Mouse (Mus musculus): ENCODE data around the gene Chst11. TPM values are rescaled to one million over a fixed set of nuclear protein-coding genes. Genes with fewer than 3 reads are reported as not detected.
"Not testable (repeated sequence)": the region's sequence is repeated elsewhere in the genome, so short reads cannot be mapped to it uniquely, and the experiment has no call there.

Gene Chst11
- total RNA-seq, 2 experiments from 2014 or later: 2.8 to 3.4 TPM

DNA sequence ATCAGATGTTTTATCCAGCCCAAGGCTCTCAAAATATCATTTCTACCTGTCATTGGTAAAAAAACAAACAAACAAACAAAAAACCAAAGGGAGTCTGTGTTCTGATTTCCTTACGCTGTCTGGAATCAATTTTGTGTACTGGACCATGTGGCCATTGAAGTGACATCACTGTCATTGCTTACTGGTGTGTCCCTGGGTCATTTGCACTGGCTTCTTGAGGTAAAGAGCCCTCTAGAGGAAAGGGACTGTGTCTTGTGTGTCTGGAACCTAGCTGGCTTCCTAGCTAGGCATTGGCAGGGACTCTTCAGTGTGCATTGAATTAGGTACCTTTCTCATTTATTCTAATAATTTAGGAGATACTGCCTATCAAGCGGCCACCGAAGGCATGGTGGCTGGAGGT, 114.4 kb downstream of the Chst11 start:
- intact Hi-C loops (cut with DNase I): loop anchor here (1.0 to 5.0 kb wide), 3 partner anchors 47 to 187 kb away; partner anchors contain the start of gene Chst11

DNA sequence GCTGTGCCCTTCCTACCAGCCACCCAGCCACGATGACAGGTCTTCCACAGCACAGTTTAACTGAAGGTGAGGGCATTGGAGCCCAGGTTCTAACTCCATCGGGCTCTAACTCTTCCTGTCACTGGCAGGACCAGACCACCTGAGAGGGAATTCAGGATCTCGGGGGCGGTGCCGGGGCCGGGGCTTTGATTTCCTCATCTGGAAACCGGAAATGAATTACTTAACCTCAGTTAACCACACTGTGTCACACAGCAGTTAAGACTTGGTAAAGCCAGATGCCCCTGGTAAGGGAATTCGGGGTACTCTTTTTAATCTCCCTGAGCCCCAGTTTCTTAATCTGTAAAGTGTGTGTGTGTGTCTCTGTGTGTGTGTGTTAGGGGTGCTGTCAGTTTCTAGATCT, 115.6 kb downstream of the Chst11 start:
- intact Hi-C loops (cut with DNase I): no loop called here
- no peak for DNase-seq (ENCODE audit: low spot score)

More for the DNA sequence above, 114.4 kb downstream of the Chst11 start:
- no peak for DNase-seq (ENCODE audit: low spot score)

DNA sequence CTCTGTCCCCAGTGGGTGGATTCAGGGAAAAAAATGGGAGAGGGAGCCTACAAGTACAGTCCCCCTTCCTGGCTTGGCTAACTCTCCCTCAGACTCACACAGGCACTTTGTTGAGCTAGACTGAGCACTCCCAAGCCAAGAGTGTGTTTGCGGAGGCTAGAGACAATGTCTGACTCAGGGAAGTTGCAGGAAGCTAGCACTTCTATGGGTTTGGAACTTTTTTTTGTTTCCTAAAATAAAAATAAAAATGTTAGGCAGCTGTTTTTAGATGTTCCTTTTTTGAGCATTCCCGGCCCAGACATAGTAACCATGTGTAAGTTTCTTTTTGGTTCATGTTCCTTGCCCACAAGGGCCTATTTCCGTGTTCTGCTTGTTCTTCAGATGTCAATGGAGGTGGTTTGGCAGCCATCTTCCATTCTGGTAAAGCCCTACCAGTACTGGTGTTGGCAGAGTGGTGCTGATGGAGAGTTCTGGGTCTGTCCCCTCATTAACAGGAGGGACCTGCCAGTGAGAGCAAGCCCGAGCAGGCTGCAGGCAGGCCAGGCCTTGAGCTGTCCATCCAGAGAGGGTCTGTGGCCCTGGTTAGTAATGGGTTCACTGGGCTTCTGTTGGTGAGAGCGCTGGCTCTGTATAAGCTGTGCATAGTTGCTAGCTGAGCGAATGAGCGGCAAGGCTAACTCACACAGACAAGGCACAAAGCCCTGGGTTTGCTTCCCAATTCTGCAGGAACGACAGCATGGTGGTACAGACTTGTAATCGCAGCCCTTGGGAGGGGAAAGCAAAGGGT, 116.3 kb downstream of the Chst11 start:
- DNase-seq (ENCODE audit: low spot score): no peak
- intact Hi-C loops (cut with DNase I): no loop called here

DNA sequence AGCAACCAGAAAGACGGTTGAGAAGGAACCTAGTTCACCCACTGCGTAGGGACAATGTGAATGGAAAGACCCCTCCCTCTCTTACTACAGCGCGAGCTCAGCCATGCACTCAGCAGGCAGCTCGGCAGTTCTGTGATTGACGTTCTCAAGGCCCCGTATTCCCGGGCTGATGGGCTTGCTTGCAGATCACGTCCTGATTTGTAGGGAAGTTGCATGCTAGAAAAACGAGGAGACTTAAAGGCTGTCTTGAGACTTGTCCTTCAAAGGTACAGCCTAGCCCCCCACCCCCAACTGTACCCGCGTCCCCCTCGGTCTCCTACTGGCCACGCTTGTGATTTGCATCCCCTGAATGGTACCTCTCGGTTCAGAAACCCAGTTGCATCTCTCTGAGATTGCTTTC, 117.4 kb downstream of the Chst11 start:
- no peak for DNase-seq (ENCODE audit: low spot score)
- intact Hi-C loops (cut with DNase I): no loop called here

DNA sequence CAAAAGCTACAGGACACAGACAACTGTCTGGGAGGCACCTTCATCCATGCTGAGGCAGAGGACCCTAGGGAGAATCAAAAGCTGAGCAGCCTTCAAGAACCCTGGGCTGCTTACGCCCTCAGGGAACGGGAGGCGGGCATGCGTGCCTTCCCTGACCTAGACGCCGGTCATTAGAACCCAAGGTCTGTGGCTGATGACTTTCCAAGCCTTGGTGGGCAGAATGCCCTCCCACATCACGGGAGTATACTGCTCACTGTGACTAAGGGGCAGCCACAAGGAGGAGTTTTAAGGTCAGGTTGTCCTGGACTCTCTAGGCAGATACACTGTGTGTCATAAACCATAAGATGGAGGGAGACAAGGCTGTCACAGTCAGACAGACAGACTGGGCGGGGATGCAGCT, 118.9 kb downstream of the Chst11 start:
- DNase-seq (ENCODE audit: low spot score): no peak
- intact Hi-C loops (cut with DNase I): no loop called here

DNA sequence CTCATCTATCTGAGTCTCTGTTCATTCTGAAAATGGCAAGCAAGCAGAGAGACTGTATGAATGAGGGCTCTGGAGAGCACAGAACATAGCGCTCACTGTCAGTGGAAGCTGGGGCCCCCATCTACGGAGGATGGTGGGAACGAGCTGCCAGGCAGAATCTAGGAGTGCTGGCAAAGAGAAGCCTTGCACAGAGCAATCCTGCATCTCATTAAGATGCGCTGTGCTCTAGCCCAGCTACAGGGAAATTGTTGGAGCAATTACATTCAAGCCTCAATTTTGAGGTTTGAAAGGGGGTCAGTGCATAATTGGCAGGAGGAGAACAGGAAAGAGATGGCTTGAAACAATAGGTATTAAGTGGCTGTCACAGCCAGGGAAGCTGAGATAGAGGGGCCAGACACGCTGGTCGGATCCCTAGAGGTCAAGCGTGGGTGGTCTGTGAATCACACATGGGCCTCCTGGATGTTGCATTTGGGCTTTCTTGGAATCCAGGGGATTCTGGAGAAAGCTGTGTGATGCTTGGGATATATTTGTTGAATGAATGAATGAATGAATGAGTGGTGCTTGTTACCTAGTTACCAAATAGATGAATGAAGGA, 121.0 kb downstream of the Chst11 start:
- no peak for DNase-seq (ENCODE audit: low spot score)
- intact Hi-C loops (cut with DNase I): no loop called here

DNA sequence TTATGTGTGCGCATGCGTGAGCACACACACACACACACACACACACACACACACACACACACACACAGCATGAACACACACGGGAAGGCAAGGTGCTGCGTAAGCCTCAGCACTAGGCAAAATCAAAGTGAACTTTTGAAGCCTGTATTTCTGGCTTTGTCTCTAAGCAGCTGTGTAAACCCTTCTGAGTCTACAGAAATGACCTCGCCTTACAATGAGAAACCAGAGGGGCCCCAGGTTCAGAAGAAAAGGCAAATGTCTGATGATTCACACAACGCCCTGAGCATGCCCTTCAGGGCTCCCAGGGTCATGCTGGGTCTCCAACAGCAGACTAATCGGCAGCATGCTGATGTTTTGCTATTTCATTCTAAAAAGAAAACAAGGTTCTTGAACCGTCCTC, 122.1 kb downstream of the Chst11 start:
- intact Hi-C loops (cut with DNase I): no loop called here
- no peak for DNase-seq (ENCODE audit: low spot score)

DNA sequence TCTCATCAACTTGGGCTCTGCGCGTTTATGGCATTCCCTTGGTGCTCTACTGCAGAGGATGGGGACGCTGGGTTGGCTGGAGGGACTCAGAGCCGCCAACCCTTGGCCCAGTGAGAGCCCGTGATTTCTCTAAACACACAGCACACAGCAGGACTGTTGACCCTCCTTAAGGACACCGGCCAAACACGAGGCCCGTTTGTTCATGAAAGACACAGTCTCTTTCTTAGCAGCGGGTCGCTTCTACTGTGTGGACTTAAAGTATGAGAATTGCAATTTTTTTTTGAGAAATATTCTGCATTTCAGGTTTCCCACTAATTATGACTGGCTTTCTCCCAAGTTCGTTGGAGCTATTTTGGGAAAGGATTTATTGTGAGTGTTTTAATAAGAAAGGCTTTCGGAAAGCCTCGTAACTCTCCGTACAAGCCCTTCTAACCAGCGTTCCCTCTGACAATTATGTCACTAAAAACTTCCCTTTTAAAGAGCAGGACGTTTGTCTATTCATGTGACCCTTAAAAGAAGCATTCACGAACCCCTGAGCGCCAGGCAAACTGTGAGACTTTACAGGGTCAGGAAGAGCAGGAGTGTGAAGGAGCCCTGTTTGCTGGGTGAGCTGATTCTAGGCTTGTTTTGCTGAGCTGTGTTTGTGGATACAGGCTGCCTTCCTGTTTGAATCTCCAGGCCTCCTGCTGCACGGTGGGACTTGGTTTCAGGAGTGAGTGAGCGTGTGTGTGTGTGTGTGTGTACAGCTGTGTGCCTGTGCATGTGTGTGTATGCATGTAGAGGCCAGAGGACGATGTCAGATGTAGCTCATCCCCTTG, 122.8 kb downstream of the Chst11 start:
- intact Hi-C loops (cut with DNase I): no loop called here
- no peak for DNase-seq (ENCODE audit: low spot score)

DNA sequence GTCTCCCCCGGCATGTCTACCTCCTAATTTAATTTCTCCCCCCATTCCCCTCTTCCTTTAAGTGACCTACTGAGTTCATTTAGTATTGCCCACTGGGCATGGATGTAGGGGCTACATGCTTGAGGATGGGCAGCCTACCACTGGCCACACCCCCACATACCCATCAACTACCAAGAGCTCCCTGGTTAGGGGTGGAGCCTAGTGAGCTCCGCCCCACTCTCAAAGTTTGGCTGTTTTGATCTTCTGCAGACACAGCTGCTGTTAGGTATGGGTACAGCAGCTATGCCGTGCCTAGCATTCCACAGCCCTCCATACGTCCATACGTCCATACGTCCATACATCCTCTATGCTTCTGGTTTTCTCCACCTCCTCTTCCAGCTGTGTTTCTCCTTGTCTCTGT, 123.6 kb downstream of the Chst11 start:
- no peak for DNase-seq (ENCODE audit: low spot score)
- intact Hi-C loops (cut with DNase I): no loop called here

DNA sequence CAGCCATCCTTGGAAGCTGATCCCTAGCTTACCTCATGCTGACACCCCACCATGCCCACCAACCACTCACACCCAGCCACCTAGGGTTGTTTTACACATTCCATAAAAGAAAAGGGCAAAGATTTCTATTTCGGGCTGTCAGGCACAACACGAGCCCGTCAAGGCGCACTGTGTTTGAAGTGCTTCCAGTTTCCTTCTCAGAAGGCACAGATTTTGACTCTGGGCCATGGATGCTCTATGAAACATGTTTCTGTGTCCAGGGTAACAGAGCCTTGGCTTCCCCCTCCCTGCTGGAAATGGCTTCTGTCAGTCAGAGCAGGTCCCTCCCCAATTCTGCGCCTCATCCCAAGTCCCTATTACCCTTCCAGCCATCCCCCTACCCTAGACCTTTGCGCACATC, 125.7 kb downstream of the Chst11 start:
- no peak for DNase-seq (ENCODE audit: low spot score)
- intact Hi-C loops (cut with DNase I): no loop called here

DNA sequence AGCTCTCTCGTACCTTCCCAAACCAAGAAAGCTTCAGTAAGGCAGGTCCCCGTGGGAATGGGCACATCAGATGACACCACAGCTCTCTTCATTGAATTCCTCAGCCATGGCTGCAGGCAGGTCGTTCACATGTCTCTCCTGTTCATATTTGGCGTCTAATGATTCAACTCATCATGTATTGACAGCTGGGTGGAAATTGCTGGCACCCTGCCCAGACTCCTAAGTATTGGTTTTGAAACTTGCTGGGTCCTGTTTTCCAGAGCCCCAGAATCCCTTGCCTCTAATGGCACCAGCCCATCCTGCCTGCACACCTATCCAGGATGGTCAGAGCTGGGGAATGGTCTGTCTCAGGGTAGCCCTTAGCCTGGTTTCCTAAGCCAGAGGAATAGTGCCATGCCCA, 127.0 kb downstream of the Chst11 start:
- intact Hi-C loops (cut with DNase I): no loop called here
- DNase-seq (ENCODE audit: low spot score): no peak

DNA sequence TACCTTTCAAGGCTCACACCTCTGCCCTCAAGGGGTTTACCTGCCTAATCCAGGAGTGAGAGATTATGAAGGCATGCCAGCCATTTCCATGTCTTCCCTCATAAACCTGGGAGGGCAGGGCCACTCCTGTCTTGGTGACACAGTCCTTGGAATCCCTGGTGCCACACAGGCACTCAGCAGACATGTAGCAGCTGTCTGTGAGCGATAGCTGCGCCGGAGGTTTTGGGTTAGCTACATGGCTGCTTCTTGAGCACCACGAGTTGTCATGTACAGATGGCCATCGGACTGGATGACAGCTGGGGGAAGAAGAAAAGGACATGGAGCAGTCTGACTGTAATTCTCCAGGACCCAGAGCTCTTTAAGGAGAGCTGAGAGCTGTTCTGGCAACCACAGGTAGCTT, 129.3 kb downstream of the Chst11 start:
- no peak for DNase-seq (ENCODE audit: low spot score)
- intact Hi-C loops (cut with DNase I): no loop called here

DNA sequence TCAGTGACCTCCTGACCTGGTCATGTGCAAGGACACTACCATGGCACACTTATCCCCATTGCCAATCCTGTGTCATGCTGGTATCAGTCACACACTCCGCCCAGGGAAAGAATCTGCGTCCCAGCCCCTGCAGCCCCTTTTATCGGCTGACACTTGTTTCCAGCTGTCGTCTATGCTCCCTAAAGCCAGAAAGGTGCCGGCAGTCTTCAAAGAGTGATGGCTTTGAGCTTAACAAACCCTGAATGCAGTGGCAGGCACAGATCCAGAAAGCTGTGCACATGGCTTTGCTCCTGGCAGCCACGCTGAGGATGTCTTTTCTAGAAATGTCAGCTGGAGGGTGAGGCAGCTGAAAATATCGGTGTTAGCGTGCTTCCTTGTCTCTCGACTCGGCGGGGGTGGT, 131.6 kb downstream of the Chst11 start:
- DNase-seq (ENCODE audit: low spot score): no peak
- intact Hi-C loops (cut with DNase I): no loop called here

DNA sequence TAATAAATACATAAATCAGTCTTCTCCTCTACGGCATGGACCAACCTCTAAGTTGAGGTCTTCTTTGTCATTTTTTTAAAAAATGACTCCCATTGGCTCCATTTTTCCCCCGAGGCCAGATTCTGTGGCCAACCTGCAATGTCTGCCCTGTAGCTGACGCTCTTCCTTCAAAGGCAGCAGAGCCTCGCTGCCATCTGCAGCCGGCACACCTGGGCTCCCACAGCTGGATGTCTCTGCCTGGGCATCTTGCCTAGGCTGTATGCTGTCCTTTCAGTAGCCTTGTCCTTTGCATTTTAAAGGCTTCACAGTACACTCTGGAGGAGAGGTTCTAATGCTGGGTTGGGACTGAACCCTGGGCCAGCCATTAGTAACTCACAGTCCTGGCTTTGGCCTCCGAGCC, 132.6 kb downstream of the Chst11 start:
- no peak for DNase-seq (ENCODE audit: low spot score)
- intact Hi-C loops (cut with DNase I): no loop called here

DNA sequence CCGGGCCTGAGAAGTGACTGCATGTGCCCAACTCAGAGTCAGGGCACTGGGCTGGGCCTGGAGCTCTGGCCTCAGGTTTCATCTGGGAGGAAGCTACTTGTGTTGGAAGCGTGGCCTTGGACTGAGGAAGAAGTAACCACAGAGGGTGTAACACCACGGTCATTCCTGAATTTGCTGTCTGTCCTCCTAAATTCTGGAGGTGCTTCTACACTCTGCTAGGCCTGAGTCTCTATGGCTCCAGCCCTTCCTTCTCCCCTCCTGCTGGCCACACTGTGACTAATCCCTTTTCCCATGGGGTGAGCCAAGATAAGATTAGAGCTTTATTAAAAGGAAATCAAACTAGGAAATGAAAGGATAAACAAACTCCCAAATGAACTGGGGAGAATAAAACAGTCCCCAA, 133.3 kb downstream of the Chst11 start:
- DNase-seq (ENCODE audit: low spot score): no peak

DNA sequence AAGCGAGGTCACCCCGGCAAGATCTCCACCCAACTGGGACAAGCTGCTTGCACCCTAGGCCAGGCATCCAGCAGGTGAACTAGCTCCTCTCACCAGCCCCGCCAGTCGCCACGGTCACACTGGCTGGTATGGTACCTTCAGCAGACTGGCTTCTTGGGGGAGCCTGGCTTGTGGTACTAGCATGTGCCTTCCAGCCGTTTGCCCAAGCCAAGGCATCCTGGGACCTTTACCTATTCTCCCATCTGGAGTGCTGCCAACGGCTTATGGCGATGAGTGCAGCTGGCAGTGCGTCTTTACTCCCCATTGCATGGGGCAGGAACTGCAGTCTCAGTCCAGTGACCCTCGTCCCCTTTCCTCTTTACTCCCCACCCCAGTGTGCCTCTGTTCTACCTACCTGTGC, 133.7 kb downstream of the Chst11 start:
- intact Hi-C loops (cut with DNase I): no loop called here

More for the DNA sequence above, 133.3 kb downstream of the Chst11 start:
- intact Hi-C loops (cut with DNase I): no loop called here

DNA sequence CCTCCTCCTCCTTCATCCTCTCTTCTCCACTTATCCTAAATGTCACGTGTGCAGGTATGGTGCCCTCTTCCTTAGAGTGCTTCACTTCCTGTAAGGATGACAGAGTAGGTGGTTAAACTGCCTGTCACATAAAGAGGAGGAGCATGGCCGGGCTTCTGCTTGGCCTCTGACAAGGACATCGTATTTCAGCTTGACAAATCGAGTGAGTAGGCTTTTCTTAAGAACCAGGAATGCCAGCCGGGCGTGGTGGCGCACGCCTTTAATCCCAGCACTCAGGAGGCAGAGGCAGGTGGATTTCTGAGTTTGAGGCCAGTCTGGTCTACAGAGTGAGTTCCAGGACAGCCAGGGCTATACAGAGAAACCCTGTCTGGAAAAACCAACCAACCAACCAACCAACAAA, 134.2 kb downstream of the Chst11 start:
- intact Hi-C loops (cut with DNase I); DNase-seq (ENCODE audit: low spot score): not testable (repeated sequence)

More for the DNA sequence above, 133.7 kb downstream of the Chst11 start:
- DNase-seq (ENCODE audit: low spot score): no peak

DNA sequence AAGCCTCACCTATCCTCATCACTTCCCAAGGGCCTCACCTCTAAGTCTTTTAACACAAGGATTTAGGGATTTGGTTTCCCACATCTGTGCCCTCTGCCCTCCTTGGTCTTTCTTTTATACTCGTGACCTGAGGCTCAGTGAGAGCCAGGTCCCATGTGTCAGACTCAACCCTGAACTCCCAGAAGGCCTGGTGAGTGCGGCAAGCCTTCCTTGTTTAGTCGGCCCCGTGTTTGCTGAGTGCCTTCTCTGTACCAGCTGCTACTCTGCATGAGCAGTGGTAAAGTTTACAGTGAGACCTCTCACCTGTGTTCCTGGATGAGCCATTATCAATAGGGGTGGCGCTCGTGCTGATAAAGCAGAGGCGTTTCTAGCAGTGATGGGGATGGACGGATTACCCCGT, 134.6 kb downstream of the Chst11 start:
- DNase-seq (ENCODE audit: low spot score): no peak
- intact Hi-C loops (cut with DNase I): loop anchor here (5.0 kb wide), 1 partner anchor 62 kb away; no protein-coding TSS in a partner anchor

DNA sequence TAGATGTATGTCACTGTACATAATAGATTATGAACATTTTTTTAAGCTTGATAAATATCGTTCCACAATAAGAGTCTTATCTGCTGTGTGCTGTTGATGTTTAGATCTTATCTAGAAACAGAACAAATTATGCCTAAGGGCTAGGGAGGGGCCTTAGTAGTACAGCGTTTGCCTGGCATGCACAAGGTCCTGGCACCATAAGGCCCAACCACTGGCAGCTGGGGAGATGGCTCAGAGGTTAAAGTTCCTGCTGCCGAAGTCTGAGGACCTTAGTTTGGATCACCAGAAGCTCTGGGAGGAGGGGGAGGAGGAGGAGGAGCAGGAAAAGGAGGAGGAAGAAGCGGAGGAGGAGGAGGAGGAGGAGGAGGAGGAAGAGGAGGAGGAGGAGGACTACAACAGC, 135.6 kb downstream of the Chst11 start:
- intact Hi-C loops (cut with DNase I): loop anchor here (5.0 kb wide), 1 partner anchor 61 kb away; no protein-coding TSS in a partner anchor
- DNase-seq (ENCODE audit: low spot score): no peak

DNA sequence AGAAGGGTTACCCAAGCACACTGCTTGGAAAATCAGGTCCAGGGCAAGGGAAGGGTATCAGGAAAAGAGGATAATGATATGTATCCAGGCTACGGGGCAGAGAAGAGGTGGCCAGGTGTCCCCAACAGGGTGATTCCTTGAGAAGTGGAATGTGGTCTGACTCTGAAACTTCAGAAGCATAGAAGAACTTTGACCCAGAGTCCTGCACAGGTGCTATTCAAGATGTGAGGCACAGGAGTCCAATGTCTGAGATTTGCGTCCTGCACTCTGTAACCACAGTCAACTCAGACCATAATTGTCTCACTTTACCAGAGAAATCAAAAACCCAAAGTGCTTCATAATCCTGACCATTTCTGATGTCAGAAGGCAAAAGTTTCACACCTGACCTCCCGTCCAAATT, 139.3 kb downstream of the Chst11 start:
- intact Hi-C loops (cut with DNase I): loop anchor here (5.0 kb wide), 1 partner anchor 58 kb away; no protein-coding TSS in a partner anchor
- DNase-seq (ENCODE audit: low spot score): no peak

DNA sequence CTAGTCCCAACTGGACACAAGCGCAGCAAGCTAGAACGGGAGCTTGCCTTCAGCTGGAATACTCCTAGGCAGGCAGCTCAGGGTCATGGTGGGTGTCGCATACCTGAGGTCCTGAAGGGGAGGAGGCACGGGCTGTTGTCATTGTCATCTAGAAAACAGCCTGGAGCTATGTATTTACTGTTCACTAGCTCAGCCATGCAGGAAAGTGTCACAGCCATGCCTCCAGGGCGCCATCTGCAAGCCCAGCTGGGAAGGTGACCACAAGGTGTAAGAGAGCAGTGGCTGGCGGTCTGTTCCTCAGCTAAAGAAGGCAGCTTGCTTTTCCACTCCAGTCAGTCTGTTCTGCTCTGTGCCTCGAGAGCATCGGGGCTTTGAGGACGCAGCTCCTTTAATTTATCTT, 141.1 kb downstream of the Chst11 start:
- intact Hi-C loops (cut with DNase I): no loop called here
- no peak for DNase-seq (ENCODE audit: low spot score)
